Mouse (Mus musculus): Measurements from ENCODE around the gene Prkca. TPM values are rescaled to one million over a fixed set of nuclear protein-coding genes. Genes with fewer than 3 reads are reported as not detected.

Prkca gene
- polyA plus RNA-seq, 1 experiment from 2014 or later: 9.7 TPM

DNA sequence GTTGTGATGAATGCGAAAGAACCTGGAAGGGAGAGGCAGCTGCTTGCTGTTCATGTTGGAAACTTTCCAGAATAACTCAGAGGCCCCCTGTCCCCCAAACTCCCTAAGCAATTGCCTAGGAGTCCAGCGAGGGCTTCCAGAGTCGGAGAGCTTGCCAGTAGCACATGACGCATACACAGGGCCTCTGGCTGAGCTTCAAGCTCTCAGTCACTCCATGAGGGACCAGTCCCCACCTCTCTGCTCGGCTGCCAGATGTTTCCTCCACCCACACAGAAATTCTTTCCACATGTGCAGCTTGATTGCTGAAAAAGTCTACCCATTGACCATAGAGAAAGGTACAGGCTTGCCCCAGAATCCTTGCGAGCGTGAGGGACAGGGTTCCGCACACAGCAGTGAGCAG is 128.3 kb downstream of the Prkca start:
- H3K27ac ChIP-seq (replicated peaks): peak overlapping the region; percentile 84
- WGBS: 15% methylated on average over 8 of the region's 8 CpGs
- peak; percentile 89 for ATAC-seq (ENCODE audit: insufficient number of reproducible peaks, low FRiP score, low TSS enrichment, low read depth)
- no peaks in the 10 kb centered on the region for H3K9me3 ChIP-seq (replicated peaks)
- no peaks in the 10 kb centered on the region for H3K36me3 ChIP-seq
- no peaks in the 10 kb centered on the region for H3K27me3 ChIP-seq
- H3K4me3 ChIP-seq (replicated peaks): no peak overlapping the region
- H3K4me2 ChIP-seq (replicated peaks): peak overlapping the region; percentile 26
- H3K9ac ChIP-seq: no peak overlapping the region
- H3K4me1 ChIP-seq: peaks cover 40% of the 10 kb centered on the region

DNA sequence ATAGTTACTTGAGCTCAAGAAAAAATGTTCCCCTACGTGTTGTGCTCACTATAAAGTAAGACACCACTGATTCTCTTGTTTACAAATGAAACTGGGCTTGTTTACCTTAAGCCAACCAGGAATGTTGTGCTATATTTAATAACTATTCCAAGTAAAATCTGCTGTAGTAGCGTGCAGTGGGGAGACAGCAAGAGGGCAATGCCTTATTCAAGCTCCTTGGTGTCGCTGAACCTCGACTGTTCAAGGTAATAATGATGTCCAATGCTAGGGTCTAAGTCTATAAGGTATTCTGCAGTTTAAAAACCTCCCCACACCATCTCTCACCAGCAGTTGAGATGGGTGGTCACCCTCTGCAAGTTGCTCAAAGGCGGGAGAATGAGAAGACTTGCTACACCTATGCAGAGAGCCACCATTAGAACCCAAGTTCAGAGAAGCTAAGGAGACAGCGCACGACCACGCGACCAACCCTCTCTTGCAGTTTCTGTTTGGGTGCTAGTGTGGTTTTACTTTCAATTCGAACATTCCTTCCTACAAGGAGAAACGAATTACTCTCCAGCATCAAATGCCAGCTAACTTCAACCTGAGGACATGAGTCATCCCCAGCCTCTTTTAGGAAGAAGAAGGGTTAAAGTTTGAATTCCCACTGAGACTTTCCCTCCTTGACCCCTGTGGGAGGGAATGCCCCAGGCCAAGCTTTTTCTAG is 129.1 kb downstream of the Prkca start:
- H3K4me3 ChIP-seq (replicated peaks): no peak overlapping the region
- peak overlapping the region; percentile 26; the same call in 1 of the 2 replicates for H3K4me2 ChIP-seq (replicated peaks)
- H3K9me3 ChIP-seq (replicated peaks): no peaks in the 10 kb centered on the region
- no peak for ATAC-seq (ENCODE audit: insufficient number of reproducible peaks, low FRiP score, low TSS enrichment, low read depth)
- peak overlapping the region; percentile 84 for H3K27ac ChIP-seq (replicated peaks)
- H3K4me1 ChIP-seq: peaks cover 40% of the 10 kb centered on the region
- WGBS: 73% methylated on average over 11 of the region's 11 CpGs
- H3K36me3 ChIP-seq: no peaks in the 10 kb centered on the region
- H3K27me3 ChIP-seq: no peaks in the 10 kb centered on the region
- H3K9ac ChIP-seq: no peak overlapping the region

DNA sequence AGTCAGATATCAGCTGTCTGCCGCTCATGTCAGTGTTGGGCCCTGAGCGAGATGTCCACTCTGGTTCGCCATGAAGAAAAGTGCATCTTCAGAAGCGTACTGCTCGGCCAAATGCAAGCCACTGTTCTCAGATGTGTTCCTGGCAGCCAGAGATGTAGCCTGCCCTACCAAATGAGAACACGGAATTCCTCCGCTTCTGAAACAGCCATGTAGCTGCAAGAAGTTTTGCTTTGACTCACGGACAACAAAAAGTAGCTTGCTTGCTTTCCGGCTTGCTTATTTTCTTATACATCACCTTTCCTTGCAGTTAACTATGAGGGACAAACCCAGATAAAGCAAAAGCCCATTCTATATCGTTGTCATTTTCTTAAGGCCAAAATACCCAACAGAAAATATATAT is 129.9 kb downstream of the Prkca start:
- no peak overlapping the region for H3K4me2 ChIP-seq (replicated peaks)
- H3K4me1 ChIP-seq: peaks cover 40% of the 10 kb centered on the region
- H3K9ac ChIP-seq: no peak overlapping the region
- no peak overlapping the region for H3K4me3 ChIP-seq (replicated peaks)
- WGBS: 90% methylated on average over 10 of the region's 10 CpGs
- no peak for ATAC-seq (ENCODE audit: insufficient number of reproducible peaks, low FRiP score, low TSS enrichment, low read depth)
- H3K36me3 ChIP-seq: no peaks in the 10 kb centered on the region
- H3K9me3 ChIP-seq (replicated peaks): no peaks in the 10 kb centered on the region
- H3K27me3 ChIP-seq: no peaks in the 10 kb centered on the region
- peak overlapping the region; percentile 6; the same call in 1 of the 2 replicates for H3K27ac ChIP-seq (replicated peaks)

DNA sequence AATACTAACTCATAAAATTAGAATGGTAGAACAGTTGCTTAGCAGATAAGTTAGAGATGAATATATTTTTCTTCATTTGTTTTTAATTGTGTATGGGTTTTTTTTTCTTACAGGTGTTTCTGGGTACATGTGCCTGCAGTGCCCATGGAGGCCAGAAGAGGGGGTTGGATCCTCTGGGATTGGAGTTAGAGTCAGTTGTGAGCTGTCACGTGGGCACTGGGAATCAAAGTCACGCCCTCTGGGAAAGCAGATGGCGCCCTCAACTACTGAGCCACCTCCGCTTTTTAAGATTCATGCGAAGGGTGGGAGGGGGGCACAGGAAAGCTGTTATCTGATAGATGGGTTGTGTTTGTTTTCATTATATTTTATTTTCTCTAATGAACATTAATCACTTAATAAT is 131.1 kb downstream of the Prkca start:
- Histone ChIP-seq H3K27ac (replicated peaks) (no peak overlapping the region), H3K4me2 (replicated peaks) (no peak overlapping the region), H3K4me3 (replicated peaks) (no peak overlapping the region), H3K27me3 (no peaks in the 10 kb centered on the region), H3K9ac (no peak overlapping the region), H3K9me3 (replicated peaks) (no peaks in the 10 kb centered on the region), H3K4me1 (peaks cover 40% of the 10 kb centered on the region), H3K36me3 (no peaks in the 10 kb centered on the region)
- ATAC-seq (ENCODE audit: insufficient number of reproducible peaks, low FRiP score, low TSS enrichment, low read depth): no peak
- 90% methylated on average over 5 of the region's 5 CpGs for WGBS

GRCm38 (mm10) chr11:108212030-108212429 is 131.7 kb downstream of the Prkca start:
- H3K36me3 ChIP-seq: no peaks in the 10 kb centered on the region
- no peak overlapping the region for H3K4me2 ChIP-seq (replicated peaks)
- no peaks in the 10 kb centered on the region for H3K9me3 ChIP-seq (replicated peaks)
- H3K9ac ChIP-seq: no peak overlapping the region
- H3K4me1 ChIP-seq: peaks cover 39% of the 10 kb centered on the region
- ATAC-seq (ENCODE audit: insufficient number of reproducible peaks, low FRiP score, low TSS enrichment, low read depth): no peak
- H3K4me3 ChIP-seq (replicated peaks): no peak overlapping the region
- H3K27ac ChIP-seq (replicated peaks): no peak overlapping the region
- 87% methylated on average over 6 of the region's 6 CpGs for WGBS
- no peaks in the 10 kb centered on the region for H3K27me3 ChIP-seq

- ATAC-seq (ENCODE audit: insufficient number of reproducible peaks, low FRiP score, low TSS enrichment, low read depth): no peak
- Histone ChIP-seq H3K4me3 (replicated peaks) (no peak overlapping the region), H3K9ac (no peak overlapping the region), H3K36me3 (no peaks in the 10 kb centered on the region), H3K4me2 (replicated peaks) (no peak overlapping the region), H3K27me3 (no peaks in the 10 kb centered on the region), H3K4me1 (peaks cover 27% of the 10 kb centered on the region), H3K27ac (replicated peaks) (no peak overlapping the region), H3K9me3 (replicated peaks) (no peaks in the 10 kb centered on the region)
- WGBS: 77% methylated on average over 7 of the region's 7 CpGs
These were observed 133.0 kb downstream of the Prkca start for GRCm38 (mm10) chr11:108210749-108211148.

- Histone ChIP-seq H3K9ac (no peak overlapping the region), H3K4me1 (peaks cover 4% of the 10 kb centered on the region; the same call in 1 of the 2 replicates), H3K4me2 (replicated peaks) (no peak overlapping the region), H3K27me3 (no peaks in the 10 kb centered on the region), H3K9me3 (replicated peaks) (no peaks in the 10 kb centered on the region), H3K4me3 (replicated peaks) (no peak overlapping the region), H3K36me3 (no peaks in the 10 kb centered on the region), H3K27ac (replicated peaks) (no peak overlapping the region)
- ATAC-seq (ENCODE audit: insufficient number of reproducible peaks, low FRiP score, low TSS enrichment, low read depth): no peak
- 94% methylated on average over 2 of the region's 2 CpGs for WGBS
These were observed 137.1 kb downstream of the Prkca start for GRCm38 (mm10) chr11:108206602-108207001.

GRCm38 (mm10) chr11:108204895-108205248 is 138.9 kb downstream of the Prkca start:
- no peak overlapping the region for H3K27ac ChIP-seq (replicated peaks)
- WGBS: 65% methylated on average over 5 of the region's 5 CpGs
- ATAC-seq (ENCODE audit: insufficient number of reproducible peaks, low FRiP score, low TSS enrichment, low read depth): no peak
- no peaks in the 10 kb centered on the region for H3K36me3 ChIP-seq
- no peak overlapping the region for H3K4me2 ChIP-seq (replicated peaks)
- no peaks in the 10 kb centered on the region for H3K9me3 ChIP-seq (replicated peaks)
- no peaks in the 10 kb centered on the region for H3K27me3 ChIP-seq
- H3K4me1 ChIP-seq: peaks cover 5% of the 10 kb centered on the region; the same call in 1 of the 2 replicates
- H3K4me3 ChIP-seq (replicated peaks): no peak overlapping the region
- H3K9ac ChIP-seq: no peak overlapping the region

GRCm38 (mm10) chr11:108204202-108204894 is 139.4 kb downstream of the Prkca start:
- 65% methylated on average over 7 of the region's 7 CpGs for WGBS
- ATAC-seq (ENCODE audit: insufficient number of reproducible peaks, low FRiP score, low TSS enrichment, low read depth): no peak
- peaks cover 5% of the 10 kb centered on the region; the same call in 1 of the 2 replicates for H3K4me1 ChIP-seq
- no peaks in the 10 kb centered on the region for H3K27me3 ChIP-seq
- H3K4me2 ChIP-seq (replicated peaks): no peak overlapping the region
- H3K9ac ChIP-seq: no peak overlapping the region
- H3K27ac ChIP-seq (replicated peaks): no peak overlapping the region
- H3K36me3 ChIP-seq: no peaks in the 10 kb centered on the region
- H3K9me3 ChIP-seq (replicated peaks): no peaks in the 10 kb centered on the region
- no peak overlapping the region for H3K4me3 ChIP-seq (replicated peaks)

GRCm38 (mm10) chr11:108202835-108203234 is 140.9 kb downstream of the Prkca start:
- H3K9ac ChIP-seq: no peak overlapping the region
- H3K9me3 ChIP-seq (replicated peaks): no peaks in the 10 kb centered on the region
- peaks cover 5% of the 10 kb centered on the region; the same call in 1 of the 2 replicates for H3K4me1 ChIP-seq
- H3K27me3 ChIP-seq: no peaks in the 10 kb centered on the region
- no peak overlapping the region for H3K27ac ChIP-seq (replicated peaks)
- H3K4me3 ChIP-seq (replicated peaks): no peak overlapping the region
- ATAC-seq (ENCODE audit: insufficient number of reproducible peaks, low FRiP score, low TSS enrichment, low read depth): no peak
- 88% methylated on average over 7 of the region's 7 CpGs for WGBS
- H3K4me2 ChIP-seq (replicated peaks): no peak overlapping the region
- no peaks in the 10 kb centered on the region for H3K36me3 ChIP-seq

GRCm38 (mm10) chr11:108200679-108201586 is 142.8 kb downstream of the Prkca start:
- Histone ChIP-seq H3K27ac (replicated peaks) (no peak overlapping the region), H3K4me2 (replicated peaks) (no peak overlapping the region), H3K36me3 (no peaks in the 10 kb centered on the region), H3K4me3 (replicated peaks) (no peak overlapping the region), H3K9ac (no peak overlapping the region), H3K9me3 (replicated peaks) (no peaks in the 10 kb centered on the region), H3K27me3 (no peaks in the 10 kb centered on the region), H3K4me1 (peaks cover 10% of the 10 kb centered on the region; the same call in 1 of the 2 replicates)
- ATAC-seq (ENCODE audit: insufficient number of reproducible peaks, low FRiP score, low TSS enrichment, low read depth): no peak
- 80% methylated on average over 15 of the region's 15 CpGs for WGBS
